Mouse (Mus musculus) embryonic fibroblast, embryonic 13.5 days (primary cell): Measurements from ENCODE around the gene D630003M21Rik.

Experiments used
- CTCF ChIP-seq: IDR thresholded peaks from 2 replicates; pipeline ENCODE4 v1.5.1; 2011; ENCODE audit warnings: mild to moderate bottlenecking, control low read depth, low read length, moderate library complexity, borderline replicate concordance; ENCODE audit not compliant: insufficient read depth
- POLR2A ChIP-seq: IDR thresholded peaks from 2 replicates; pipeline ENCODE4 v1.6.1; 2011; ENCODE audit warnings: low read depth, mild to moderate bottlenecking, control low read depth, low read length, moderate library complexity

DNA sequence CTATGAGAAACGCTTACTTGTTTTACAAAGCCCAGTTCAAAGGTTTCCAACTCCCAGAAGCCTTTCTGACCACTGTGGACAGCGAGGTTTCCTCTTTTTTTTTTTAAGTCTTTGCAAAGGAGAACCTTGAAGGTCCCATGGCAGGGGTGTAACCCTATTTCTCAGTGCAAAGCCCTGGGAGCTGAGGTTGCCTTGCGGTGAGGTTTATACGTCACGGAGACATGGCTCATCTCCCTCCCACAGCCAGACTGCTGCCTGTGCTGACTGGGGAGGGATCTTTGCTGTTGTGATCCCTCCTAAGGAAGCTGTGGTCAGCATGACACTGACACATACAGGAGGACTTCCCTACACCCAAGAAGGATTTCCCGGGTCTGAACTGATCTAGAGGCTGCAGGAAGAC, 96.0 kb downstream of the D630003M21Rik start:
- TF ChIP-seq POLR2A (no peak), CTCF (no peak)
